In the genomic region with DNA sequence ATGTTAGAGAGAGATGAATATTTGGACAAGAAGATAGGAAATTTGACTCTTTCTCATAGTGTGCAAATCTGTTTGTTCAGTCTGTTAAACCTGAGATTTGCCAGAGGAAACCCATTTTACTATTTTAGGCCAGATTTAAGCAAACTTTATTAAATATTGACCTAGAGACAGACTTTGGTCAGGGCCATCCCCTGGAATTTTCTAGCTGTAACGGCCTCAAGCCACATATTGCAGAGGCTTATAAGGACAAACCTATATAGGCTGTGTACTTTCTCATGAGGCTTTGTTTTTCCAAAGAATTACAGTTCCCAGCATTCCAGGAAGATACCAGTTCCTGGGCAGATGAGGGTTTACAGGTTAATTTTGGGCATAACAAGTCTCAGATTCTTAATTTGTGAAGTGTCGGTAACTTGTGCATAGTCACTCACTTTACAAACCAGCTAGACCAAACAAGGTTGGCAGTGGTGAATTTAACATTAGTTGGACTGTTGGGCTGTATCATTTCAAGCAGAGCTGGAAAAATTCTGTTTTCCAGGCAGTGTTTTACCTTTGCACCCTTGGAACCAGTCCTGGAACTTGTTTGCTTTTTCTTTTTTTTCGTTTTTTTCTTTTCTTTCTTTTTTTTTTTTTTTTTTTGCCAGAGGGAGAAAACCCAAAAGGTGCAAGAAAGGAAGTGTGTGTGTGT, we compare ENCODE assay signal across 21 mouse cellular contexts.
DNase-seq lines count a peak whose midpoint lies in the region; ATAC-seq and TF ChIP-seq lines count a peak whose summit lies in the region.
"Had no signal": no experiment of that assay in that cellular context is flagged by ENCODE, and none has a peak within 500 bp of the region (broad histone marks: within the 10 kb centered on the region; RNA-seq: fewer than 3 reads in every experiment).

No protein-coding gene starts in this region.

- H3K36me3 ChIP-seq in kidney, adult 2 months (ENCODE audit: control insufficient read depth, insufficient read depth, low read length), result no peaks in the 10 kb centered on the region
- H3K36me3 ChIP-seq in kidney, embryonic 14.5 days (ENCODE audit: control insufficient read depth, insufficient read depth, low read length), result no peaks in the 10 kb centered on the region
- H3K36me3 ChIP-seq: embryonic facial prominence, embryonic 13.5 days; forebrain, embryonic 12.5 days; heart, embryonic 15.5 days had no signal

- DNase-seq in kidney, adult 2 months, result peak; percentile 63
- no peak for DNase-seq in kidney, adult 18-20 months
- peak; percentile 24 to 41 for DNase-seq in kidney, postnatal 36 days
- DNase-seq in adipocyte (ENCODE audit: low spot score), result peak; percentile 48
- peak; percentile 19 for DNase-seq in yolk sac, embryonic 10.5 days (ENCODE audit: low spot score)
- no peak for DNase-seq in right cerebral cortex, postnatal 36 days (ENCODE audit: low spot score in 2 of 2)
- DNase-seq: adrenal gland, adult 2 months; adrenal gland, postnatal 25 days; cerebellum, adult 18-20 months; cerebellum, adult 9-11 months; cerebellum, postnatal 36 days; gastrocnemius, postnatal 14 days; heart, adult 2 months; heart, postnatal 14 days had no signal

- no peak overlapping the region for H3K9ac ChIP-seq in kidney, embryonic 14.5 days (ENCODE audit: low read depth, low read length)
- H3K9ac ChIP-seq: embryonic facial prominence, embryonic 13.5 days; forebrain, embryonic 12.5 days; heart, embryonic 15.5 days had no signal

- 44% methylated on average over 3 of the region's 3 CpGs for WGBS in kidney, adult 2 months
- 79% methylated on average over 3 of the region's 3 CpGs for WGBS in kidney, embryonic 14.5 days

- H3K4me2 ChIP-seq in kidney, embryonic 14.5 days (replicated peaks; ENCODE audit: low read depth, low read length), result no peak overlapping the region
- H3K4me2 ChIP-seq: embryonic facial prominence, embryonic 13.5 days; forebrain, embryonic 12.5 days; heart, embryonic 11.5 days; heart, embryonic 15.5 days had no signal

- no peak for TF ChIP-seq CTCF in kidney, adult 2 months (conservative IDR thresholded peaks at IDR 0.05; ENCODE audit: insufficient read depth, insufficient read length, low read depth, low read length)

- H3K4me1 ChIP-seq in kidney, adult 2 months (ENCODE audit: control insufficient read depth, insufficient read depth, low read length), result peaks cover 3% of the 10 kb centered on the region; the same call in 1 of the 2 replicates
- no peaks in the 10 kb centered on the region for H3K4me1 ChIP-seq in kidney, embryonic 14.5 days (ENCODE audit: control insufficient read depth, insufficient read depth, low read length)
- H3K4me1 ChIP-seq: embryonic facial prominence, embryonic 13.5 days; forebrain, embryonic 12.5 days; heart, embryonic 15.5 days had no signal

- TF ChIP-seq POLR2A in kidney, adult 2 months (IDR thresholded peaks at IDR 0.05; ENCODE audit: low read depth, low read length), result no peak

- no peak for ATAC-seq in kidney, embryonic 14.5 days (ENCODE audit: low FRiP score, low TSS enrichment)
- ATAC-seq: activated CD4-positive, CD25-positive, alpha-beta regulatory T cell, adult 4 months; forebrain, embryonic 16.5 days had no signal

- H3K4me3 ChIP-seq in kidney, adult 2 months (ENCODE audit: insufficient read depth, low read depth, low read length), result no peak overlapping the region
- no peak overlapping the region for H3K4me3 ChIP-seq in kidney, embryonic 14.5 days (ENCODE audit: low read length)
- H3K4me3 ChIP-seq: embryonic facial prominence, embryonic 13.5 days; forebrain, embryonic 12.5 days; heart, adult 2 months; heart, embryonic 15.5 days had no signal

- H3K27me3 ChIP-seq in kidney, adult 2 months (replicated peaks; ENCODE audit: control insufficient read depth, insufficient read depth, low read length), result no peaks in the 10 kb centered on the region
- no peaks in the 10 kb centered on the region for H3K27me3 ChIP-seq in kidney, embryonic 14.5 days (ENCODE audit: control insufficient read depth, insufficient read depth, low read length)
- H3K27me3 ChIP-seq: embryonic facial prominence, embryonic 13.5 days; forebrain, embryonic 12.5 days; heart, embryonic 15.5 days had no signal

- no peaks in the 10 kb centered on the region for H3K9me3 ChIP-seq in kidney, embryonic 14.5 days (ENCODE audit: control insufficient read depth, low read length)
- H3K9me3 ChIP-seq: embryonic facial prominence, embryonic 13.5 days; forebrain, embryonic 12.5 days; heart, embryonic 15.5 days had no signal

- peak overlapping the region; percentile 98 for H3K27ac ChIP-seq in kidney, adult 2 months (ENCODE audit: insufficient read depth, low read depth, low read length)
- H3K27ac ChIP-seq in kidney, embryonic 14.5 days (ENCODE audit: low read depth, low read length), result no peak overlapping the region
- H3K27ac ChIP-seq: embryonic facial prominence, embryonic 13.5 days; forebrain, embryonic 12.5 days; heart, adult 2 months; heart, embryonic 15.5 days had no signal

Comparison
In these comparisons a context has a peak if more than half of its experiments do, and no peak if none do; other contexts are left out.
1. DNase-seq: peak in kidney, adult 2 months (single experiment), kidney, postnatal 36 days (2 of 2), adipocyte (single experiment) and yolk sac, embryonic 10.5 days (single experiment); none in kidney, adult 18-20 months (single experiment) and right cerebral cortex, postnatal 36 days (0 of 2).